Mouse (Mus musculus) neural tube, embryonic 14.5 days (tissue): ENCODE measurements around the gene Tmem266. TPM values are rescaled to one million over a fixed set of nuclear protein-coding genes. Genes with fewer than 3 reads are reported as not detected.

Experiments
- ATAC-seq: fragments of 200-750 bp; cut with Nextera tagmentation; 2 replicates; pipeline ENCODE4 v1.8.0; 2017; ENCODE audit warnings: low read depth, mild to moderate bottlenecking, moderate TSS enrichment, moderate library complexity
- H3K27ac ChIP-seq: fragments of 300-500 bp; sonication (generic); 2 replicates; pipeline ENCODE4 v1.5.1; 2014; ENCODE audit warnings: low read depth, mild to moderate bottlenecking, control low read depth, low read length, moderate library complexity, mixed read lengths
- H3K27me3 ChIP-seq: fragments of 300-500 bp; sonication (generic); 2 replicates; pipeline ENCODE4 v1.6.1; 2014; ENCODE audit warnings: low read length; ENCODE audit not compliant: control insufficient read depth, insufficient read depth
- H3K36me3 ChIP-seq: fragments of 300-500 bp; sonication (generic); 2 replicates; pipeline ENCODE4 v1.6.1; 2014; ENCODE audit warnings: low read length, mixed read lengths; ENCODE audit not compliant: control insufficient read depth, insufficient read depth
- H3K4me1 ChIP-seq: fragments of 300-500 bp; sonication (generic); 2 replicates; pipeline ENCODE4 v1.6.1; 2014; ENCODE audit warnings: low read length; ENCODE audit not compliant: control insufficient read depth, insufficient read depth
- H3K4me2 ChIP-seq: fragments of 300-500 bp; sonication (generic); 2 replicates; pipeline ENCODE4 v1.6.1; 2014; ENCODE audit warnings: mild to moderate bottlenecking, low read depth, low read length, control low read depth
- H3K4me3 ChIP-seq: fragments of 300-500 bp; sonication (generic); 2 replicates; pipeline ENCODE4 v1.5.1; 2014; ENCODE audit warnings: low read depth, low read length, control low read depth, mixed read lengths
- H3K9ac ChIP-seq: fragments of 300-500 bp; sonication (generic); replicated peaks from 2 replicates; pipeline ENCODE4 v1.6.1; 2014; ENCODE audit warnings: low read depth, mild to moderate bottlenecking, control low read depth, low read length, mixed read lengths
- H3K9me3 ChIP-seq: fragments of 300-500 bp; sonication (generic); 2 replicates; pipeline ENCODE4 v1.6.1; 2016; ENCODE audit warnings: low read length; ENCODE audit not compliant: control insufficient read depth
- WGBS: fragments of 180-500 bp; shearing (Covaris S2); extraction: QIAGEN DNeasy Blood & Tissue Kit; methylation state at CpG from one replicate; pipeline ENCODE4 v1.1.7; 2014; 5-methylcytosine and 5-hydroxymethylcytosine counted together
- polyA plus RNA-seq: library from polyadenylated mRNA; unstranded; fragments of >200 nt; fragmentation: Nextera tagmentation; extraction: Ambion mirVana; gene quantifications from 2 replicates; pipeline ENCODE4 v1.2.1, GENCODE M21; 2014

Gene Tmem266
- polyA plus RNA-seq, 1 experiment from 2014 or later, result 2.2 TPM

DNA sequence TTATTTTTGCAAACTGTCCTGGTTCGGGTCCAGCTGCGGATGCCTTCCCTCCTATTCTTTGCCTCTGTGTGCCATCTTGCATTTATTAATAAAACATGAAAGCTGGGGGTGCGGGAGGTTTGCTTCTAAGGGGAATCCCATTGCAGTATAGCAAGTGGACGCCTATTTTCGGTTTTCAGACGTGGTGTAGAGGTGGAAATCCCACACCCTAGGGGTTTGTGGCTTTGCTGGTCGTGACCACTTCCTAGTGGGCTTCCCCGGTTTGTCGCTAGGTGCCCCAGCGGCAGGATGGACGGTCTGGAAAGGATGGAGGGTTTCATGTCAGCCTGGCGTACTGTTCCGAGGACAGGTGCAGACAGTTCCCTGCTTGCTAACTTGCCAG lies 512 bp downstream of the Tmem266 start:
- Histone ChIP-seq H3K9ac (peak overlapping the region; percentile 78), H3K4me3 (peak overlapping the region; percentile 76), H3K4me2 (peak overlapping the region; percentile 62), H3K4me1 (no peaks in the 10 kb centered on the region), H3K27ac (peak overlapping the region; percentile 45; the same call in 1 of the 2 replicates), H3K27me3 (no peaks in the 10 kb centered on the region), H3K9me3 (no peaks in the 10 kb centered on the region), H3K36me3 (no peaks in the 10 kb centered on the region)
- under 1% methylated on average over 13 of the region's 13 CpGs for WGBS
- peak; percentile 26 for ATAC-seq

DNA sequence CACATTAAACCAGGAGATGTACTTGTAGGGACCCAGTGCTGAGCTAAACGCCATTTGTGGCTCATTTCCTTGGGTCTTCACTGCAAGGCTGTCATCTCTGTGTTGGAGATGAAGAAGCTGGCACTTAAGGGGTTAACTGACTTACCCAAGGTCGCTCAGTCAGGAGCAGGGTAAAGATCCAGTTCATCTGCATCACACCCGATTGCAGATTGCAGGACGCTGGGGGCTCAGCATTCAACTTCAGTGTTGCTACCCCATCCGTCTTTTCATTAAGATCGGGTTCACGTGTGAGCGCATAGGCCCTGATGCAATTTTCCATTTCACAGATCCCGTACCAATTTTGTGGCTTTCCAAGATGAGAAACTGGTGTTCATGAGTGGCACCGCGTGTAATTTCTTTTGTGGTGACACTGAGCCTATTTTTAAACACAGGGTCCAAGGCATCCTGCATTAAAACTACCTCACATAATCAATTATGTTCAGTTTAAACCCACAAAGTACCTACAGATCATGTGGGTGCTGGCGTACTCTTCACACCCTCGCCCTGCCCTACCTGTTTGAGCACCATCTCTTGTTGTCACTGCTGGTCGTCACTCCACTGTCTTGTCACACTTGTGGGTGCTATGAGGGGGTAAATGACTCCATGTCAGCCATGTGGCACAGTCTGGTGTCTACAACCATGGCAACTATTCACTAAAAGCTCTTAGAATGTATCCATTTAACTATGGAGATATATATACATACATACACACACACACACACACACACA lies 1.6 kb downstream of the Tmem266 start:
- no peaks in the 10 kb centered on the region for H3K4me1 ChIP-seq
- H3K9me3 ChIP-seq, result no peaks in the 10 kb centered on the region
- no peak overlapping the region for H3K4me3 ChIP-seq
- ATAC-seq, result no peak
- no peak overlapping the region for H3K27ac ChIP-seq
- no peak overlapping the region for H3K9ac ChIP-seq
- no peaks in the 10 kb centered on the region for H3K27me3 ChIP-seq
- peak overlapping the region; percentile 62; the same call in 1 of the 2 replicates for H3K4me2 ChIP-seq
- 24% methylated on average over 14 of the region's 14 CpGs for WGBS
- no peaks in the 10 kb centered on the region for H3K36me3 ChIP-seq

DNA sequence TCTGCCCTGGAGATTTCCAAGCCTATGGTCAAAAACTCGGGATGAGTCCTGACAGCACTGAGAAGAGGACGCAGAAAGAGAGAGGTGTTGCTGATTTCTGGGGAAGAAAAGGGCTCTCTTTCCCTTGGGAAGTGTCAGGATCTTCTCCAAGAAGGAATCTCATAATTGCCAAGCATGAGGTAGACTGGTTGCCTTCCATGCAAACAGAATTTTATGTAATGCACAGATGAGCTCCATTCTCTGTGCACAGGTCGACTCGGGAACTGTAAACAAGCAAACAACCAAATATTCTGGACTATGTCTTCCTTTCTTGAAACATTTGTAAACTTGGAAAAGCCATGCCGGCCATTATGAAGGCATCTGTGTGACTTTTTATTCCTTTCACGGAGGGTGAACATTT lies 2.7 kb downstream of the Tmem266 start:
- WGBS, result 82% methylated on average over 6 of the region's 6 CpGs
- Histone ChIP-seq H3K4me1 (no peaks in the 10 kb centered on the region), H3K27me3 (no peaks in the 10 kb centered on the region), H3K9me3 (no peaks in the 10 kb centered on the region), H3K4me3 (no peak overlapping the region), H3K4me2 (no peak overlapping the region), H3K36me3 (no peaks in the 10 kb centered on the region), H3K27ac (no peak overlapping the region), H3K9ac (no peak overlapping the region)
- no peak for ATAC-seq

DNA sequence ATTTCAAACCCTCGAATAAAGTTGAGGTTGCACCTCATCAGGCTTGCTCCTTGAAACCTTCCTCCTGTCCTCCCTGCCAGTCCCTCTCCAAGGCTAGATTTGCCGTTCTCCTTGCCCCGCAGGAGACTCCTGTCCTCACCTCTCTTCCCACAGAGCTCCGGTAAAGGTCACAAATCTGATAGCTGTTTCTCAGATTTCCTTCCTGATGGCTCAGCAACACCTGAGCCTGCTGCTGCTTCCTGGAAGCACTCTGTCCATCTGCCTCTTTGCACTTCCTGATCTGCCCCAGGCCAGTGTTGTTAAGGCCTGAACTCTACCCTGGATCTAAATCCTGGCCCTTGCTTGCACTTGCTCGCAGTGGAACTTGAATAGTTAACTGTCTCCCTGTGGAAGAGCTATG lies 5.8 kb downstream of the Tmem266 start:
- Histone ChIP-seq H3K4me3 (no peak overlapping the region), H3K4me2 (no peak overlapping the region), H3K9ac (no peak overlapping the region), H3K27ac (no peak overlapping the region), H3K36me3 (no peaks in the 10 kb centered on the region), H3K4me1 (no peaks in the 10 kb centered on the region), H3K9me3 (no peaks in the 10 kb centered on the region), H3K27me3 (no peaks in the 10 kb centered on the region)
- 46% methylated on average over 5 of the region's 5 CpGs for WGBS
- ATAC-seq, result no peak; the same call in 1 of the 2 replicates

DNA sequence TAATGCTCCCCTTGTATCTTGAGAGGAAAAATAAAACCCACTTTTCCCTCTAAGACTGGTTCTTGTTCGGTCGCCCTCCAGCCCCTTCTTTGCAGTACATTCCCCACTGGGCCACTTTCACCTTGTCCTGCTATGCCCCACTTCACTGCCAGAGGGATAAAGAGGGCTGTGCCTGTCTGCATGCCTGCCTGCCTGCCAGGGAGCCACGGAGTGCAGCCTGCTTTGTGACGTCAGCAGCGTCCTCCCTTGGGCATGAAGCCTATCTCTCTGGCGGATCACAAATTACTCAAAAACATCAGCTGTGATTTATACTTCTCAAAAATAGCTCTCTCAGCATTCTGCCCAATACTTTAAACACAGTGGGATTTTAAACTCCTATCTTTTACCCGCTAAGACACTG lies 6.2 kb downstream of the Tmem266 start:
- Histone ChIP-seq H3K4me2 (0 out of 2 replicates have a peak overlapping the region, but pooled peaks have one; percentile 6), H3K27me3 (no peaks in the 10 kb centered on the region), H3K4me1 (no peaks in the 10 kb centered on the region), H3K36me3 (no peaks in the 10 kb centered on the region), H3K27ac (no peak overlapping the region), H3K9me3 (no peaks in the 10 kb centered on the region), H3K9ac (no peak overlapping the region), H3K4me3 (no peak overlapping the region)
- ATAC-seq, result peak; percentile 82
- WGBS, result 25% methylated on average over 7 of the region's 7 CpGs

DNA sequence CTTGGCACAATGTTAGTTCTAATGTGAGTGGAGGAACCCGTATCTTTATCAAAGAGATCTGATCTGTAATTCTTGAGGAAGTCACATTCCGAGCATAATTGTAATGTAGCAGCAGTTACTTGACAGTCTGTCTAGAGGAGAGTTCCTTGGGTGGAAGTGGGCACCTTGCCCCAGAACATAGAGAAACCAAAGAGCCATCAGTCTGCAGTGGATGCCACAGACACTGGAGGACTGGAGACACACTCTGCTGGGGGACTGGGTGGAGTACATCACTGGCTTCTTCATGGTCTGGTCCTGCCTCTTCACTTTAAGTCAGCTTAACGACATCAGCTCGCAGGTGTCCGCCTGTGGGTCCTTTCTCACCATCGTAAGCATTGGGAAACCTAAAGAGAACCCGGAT lies 17.5 kb downstream of the Tmem266 start:
- Histone ChIP-seq H3K4me2 (no peak overlapping the region), H3K27ac (no peak overlapping the region), H3K9ac (no peak overlapping the region), H3K27me3 (no peaks in the 10 kb centered on the region), H3K9me3 (no peaks in the 10 kb centered on the region), H3K4me1 (no peaks in the 10 kb centered on the region), H3K4me3 (no peak overlapping the region), H3K36me3 (no peaks in the 10 kb centered on the region)
- 88% methylated on average over 7 of the region's 7 CpGs for WGBS
- no peak for ATAC-seq

DNA sequence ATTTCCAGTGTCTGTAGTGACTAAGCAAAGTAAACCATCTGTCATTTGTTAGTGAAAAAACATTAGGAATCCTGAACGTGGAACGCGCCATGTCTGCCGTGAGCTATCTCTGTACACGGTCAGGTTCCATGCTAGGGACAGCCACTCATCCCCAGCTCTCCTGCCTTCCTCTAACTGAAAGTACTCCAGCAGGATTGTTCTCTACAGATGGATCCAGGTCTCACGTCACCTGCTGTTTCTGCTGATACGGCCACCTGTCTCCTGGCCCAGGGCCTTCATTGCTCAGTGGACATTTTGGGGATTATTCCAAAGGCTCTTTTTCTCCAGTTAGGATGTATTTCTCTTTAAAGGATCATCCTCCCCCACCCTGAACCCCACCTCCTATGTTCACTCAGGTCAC lies 18.6 kb downstream of the Tmem266 start:
- no peak overlapping the region for H3K4me2 ChIP-seq
- no peak overlapping the region for H3K27ac ChIP-seq
- no peak overlapping the region for H3K4me3 ChIP-seq
- no peaks in the 10 kb centered on the region for H3K36me3 ChIP-seq
- no peak overlapping the region for H3K9ac ChIP-seq
- no peaks in the 10 kb centered on the region for H3K27me3 ChIP-seq
- no peak for ATAC-seq
- no peaks in the 10 kb centered on the region for H3K9me3 ChIP-seq
- 97% methylated on average over 7 of the region's 7 CpGs for WGBS
- no peaks in the 10 kb centered on the region for H3K4me1 ChIP-seq

DNA sequence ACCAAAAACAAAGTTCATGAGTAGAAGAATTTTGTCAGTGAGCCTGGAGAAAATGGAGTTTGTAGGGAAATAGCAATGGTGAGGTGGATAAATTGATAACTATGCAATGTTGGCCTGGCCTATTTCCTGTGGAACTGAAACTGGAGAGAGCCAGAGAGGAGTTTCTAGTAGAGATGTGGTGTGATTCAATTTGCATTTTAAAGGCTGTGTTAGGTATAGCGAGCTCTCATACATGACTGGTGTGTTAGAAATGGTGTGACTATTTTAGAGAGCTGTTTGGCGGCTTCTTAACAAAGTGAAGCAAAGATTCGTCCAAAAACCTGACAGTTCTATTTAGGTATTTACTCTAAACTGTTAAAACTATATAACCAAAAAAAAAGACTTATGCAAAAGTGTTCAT lies 22.0 kb downstream of the Tmem266 start:
- no peak overlapping the region for H3K9ac ChIP-seq
- H3K9me3 ChIP-seq, result no peaks in the 10 kb centered on the region
- no peak overlapping the region for H3K4me3 ChIP-seq
- no peak overlapping the region for H3K27ac ChIP-seq
- no peaks in the 10 kb centered on the region for H3K36me3 ChIP-seq
- ATAC-seq, result no peak
- H3K27me3 ChIP-seq, result no peaks in the 10 kb centered on the region
- no peaks in the 10 kb centered on the region for H3K4me1 ChIP-seq
- WGBS, result 86% methylated on average over 3 of the region's 3 CpGs
- no peak overlapping the region for H3K4me2 ChIP-seq

DNA sequence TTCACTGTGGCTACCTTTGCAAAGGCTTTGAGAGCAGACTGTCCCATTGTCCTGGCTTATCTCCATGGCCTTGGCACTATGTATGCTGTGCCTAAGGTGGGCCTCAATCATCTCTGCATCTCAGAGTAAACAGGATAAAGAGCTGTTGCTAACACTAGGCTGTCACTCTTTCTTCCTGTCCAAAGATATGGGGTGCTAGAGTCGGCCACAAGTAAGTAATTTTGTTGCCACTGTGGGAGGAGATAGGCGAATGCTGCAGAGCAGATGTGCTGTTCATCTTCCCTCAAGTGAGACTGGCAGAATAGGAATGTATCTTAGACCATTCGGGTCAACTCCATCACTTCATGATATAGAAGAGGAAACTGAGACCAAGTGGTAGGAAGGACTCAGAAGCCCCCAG lies 28.0 kb downstream of the Tmem266 start:
- no peak for ATAC-seq
- H3K9me3 ChIP-seq, result no peaks in the 10 kb centered on the region
- H3K27me3 ChIP-seq, result no peaks in the 10 kb centered on the region
- no peak overlapping the region for H3K27ac ChIP-seq
- H3K4me3 ChIP-seq, result no peak overlapping the region
- H3K36me3 ChIP-seq, result no peaks in the 10 kb centered on the region
- no peak overlapping the region for H3K4me2 ChIP-seq
- no peak overlapping the region for H3K9ac ChIP-seq
- no peaks in the 10 kb centered on the region for H3K4me1 ChIP-seq
- 51% methylated on average over 3 of the region's 3 CpGs for WGBS
